Mouse (Mus musculus) bone marrow, adult 2 months (tissue): ENCODE measurements around the gene Irf2.

Experiments
- CTCF ChIP-seq: fragments of 200-500 bp; IDR thresholded peaks from 2 replicates; pipeline ENCODE4 v1.5.1; 2011; ENCODE audit warnings: low read length, control low read depth; ENCODE audit not compliant: control insufficient read depth, insufficient read depth
- POLR2A ChIP-seq: fragments of 200-500 bp; IDR thresholded peaks from 2 replicates; pipeline ENCODE4 v1.6.1; 2011; ENCODE audit warnings: low read depth, mild to moderate bottlenecking, control low read depth, low read length, borderline replicate concordance; ENCODE audit not compliant: control insufficient read depth

DNA sequence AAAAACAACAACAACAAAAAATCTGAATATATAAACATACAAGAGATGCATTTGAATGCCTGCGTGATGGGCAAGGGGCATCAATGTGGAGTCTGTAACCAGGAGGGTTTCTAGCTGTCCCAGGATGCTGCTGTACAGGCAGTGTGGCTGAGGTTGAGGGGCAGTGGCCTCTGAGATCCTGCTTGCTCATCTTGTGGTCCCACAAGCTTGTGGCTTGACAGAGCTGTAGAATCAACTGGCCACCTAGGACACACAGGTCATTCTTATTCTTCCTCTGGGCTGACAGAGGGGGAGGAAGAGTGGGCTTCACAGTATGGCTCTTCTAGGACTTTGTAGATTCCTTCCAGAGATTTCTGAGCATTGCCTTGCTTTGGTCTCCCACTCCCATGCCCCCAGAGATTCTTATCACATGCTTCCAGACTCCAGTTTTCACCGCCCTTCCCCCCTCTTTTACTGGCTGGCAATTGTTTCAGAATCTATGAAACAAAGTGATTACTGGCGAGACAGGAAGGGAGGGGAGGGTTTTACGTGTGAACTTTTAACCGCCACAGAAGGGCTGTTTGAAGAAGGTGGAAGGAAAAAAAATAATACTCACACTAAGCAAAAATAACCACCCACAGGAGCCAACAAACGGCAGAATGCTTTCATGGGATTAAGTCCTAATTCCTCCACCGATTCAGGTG, 119.8 kb downstream of the Irf2 start:
- TF ChIP-seq CTCF (no peak), POLR2A (no peak)
